Mouse (Mus musculus) midbrain, embryonic 10.5 days (tissue): ENCODE results near the gene Scube1. TPM values are rescaled to one million over a fixed set of nuclear protein-coding genes. Genes with fewer than 3 reads are reported as not detected.
A peak's percentile ranks its signal among the peaks of the same experiment; 100 is the strongest.

ENCODE experiments used
- DNase-seq: peaks from one replicate; pipeline ENCODE4 v3.0.0-alpha.2; 2017; ENCODE audit warnings: low spot score
- H3K27ac ChIP-seq: fragments of 300-500 bp; sonication (generic); replicated peaks from 2 replicates; pipeline ENCODE4 v1.5.1; 2016; ENCODE audit warnings: mild to moderate bottlenecking
- H3K27me3 ChIP-seq: fragments of 300-500 bp; sonication (generic); 2 replicates; pipeline ENCODE4 v1.6.1; 2016; ENCODE audit warnings: low read depth, mild to moderate bottlenecking; ENCODE audit not compliant: poor library complexity, severe bottlenecking
- H3K36me3 ChIP-seq: fragments of 300-500 bp; sonication (generic); 2 replicates; pipeline ENCODE4 v1.6.1; 2016; ENCODE audit warnings: mild to moderate bottlenecking, moderate library complexity
- H3K4me1 ChIP-seq: fragments of 300-500 bp; sonication (generic); 2 replicates; pipeline ENCODE4 v1.6.1; 2016
- H3K4me3 ChIP-seq: fragments of 300-500 bp; sonication (generic); 2 replicates; pipeline ENCODE4 v1.5.1; 2016; ENCODE audit warnings: mild to moderate bottlenecking, moderate library complexity
- H3K9me3 ChIP-seq: fragments of 300-500 bp; sonication (generic); replicated peaks from 2 replicates; pipeline ENCODE4 v1.6.1; 2016; ENCODE audit warnings: mild to moderate bottlenecking
- WGBS: fragments of 180-500 bp; shearing (Covaris S2); methylation state at CpG from one replicate; pipeline ENCODE4 v1.1.7; 2016; 5-methylcytosine and 5-hydroxymethylcytosine counted together
- polyA plus RNA-seq: library from polyadenylated mRNA; unstranded; fragments of >200 nt; fragmentation: Nextera tagmentation; extraction: Ambion mirVana; gene quantifications from 2 replicates; pipeline ENCODE4 v1.2.1, GENCODE M21; 2016

Scube1 gene
- polyA plus RNA-seq, 1 experiment from 2014 or later = 74.8 TPM

GRCm38 (mm10) chr15:83699834-83700592, 24.8 kb downstream of the Scube1 start:
- DNase-seq = peak; percentile 70
- Histone ChIP-seq H3K27me3 (peaks cover 61% of the 10 kb centered on the region), H3K9me3 (peaks cover 13% of the 10 kb centered on the region), H3K36me3 (peaks cover 66% of the 10 kb centered on the region), H3K4me3 (no peak overlapping the region; the same call in 1 of the 2 replicates), H3K4me1 (peaks cover 76% of the 10 kb centered on the region), H3K27ac (peak overlapping the region; percentile 87)
- WGBS = 11% methylated on average over 11 of the region's 11 CpGs

- peak overlapping the region; percentile 36 for H3K4me3 ChIP-seq
- DNase-seq = peak; percentile 67
- H3K27me3 ChIP-seq = peaks cover 54% of the 10 kb centered on the region
- peak overlapping the region; percentile 87 for H3K27ac ChIP-seq
- H3K36me3 ChIP-seq = peaks cover 66% of the 10 kb centered on the region
- peaks cover 69% of the 10 kb centered on the region for H3K4me1 ChIP-seq
- 11% methylated on average over 20 of the region's 20 CpGs for WGBS
- H3K9me3 ChIP-seq = peaks cover 13% of the 10 kb centered on the region
These were observed 25.5 kb downstream of the Scube1 start for GRCm38 (mm10) chr15:83699132-83699833.

- Histone ChIP-seq H3K27ac (peak overlapping the region; percentile 87), H3K4me3 (no peak overlapping the region), H3K9me3 (no peaks in the 10 kb centered on the region), H3K4me1 (peaks cover 78% of the 10 kb centered on the region), H3K36me3 (peaks cover 66% of the 10 kb centered on the region), H3K27me3 (peaks cover 42% of the 10 kb centered on the region)
- WGBS = 78% methylated on average over 14 of the region's 14 CpGs
- DNase-seq = no peak
These were observed 28.0 kb downstream of the Scube1 start for GRCm38 (mm10) chr15:83696681-83697381.

GRCm38 (mm10) chr15:83695159-83695558, 29.7 kb downstream of the Scube1 start:
- WGBS = 93% methylated on average over 11 of the region's 11 CpGs
- Histone ChIP-seq H3K4me1 (peaks cover 68% of the 10 kb centered on the region), H3K36me3 (peaks cover 69% of the 10 kb centered on the region), H3K27me3 (peaks cover 31% of the 10 kb centered on the region), H3K27ac (no peak overlapping the region), H3K4me3 (no peak overlapping the region), H3K9me3 (no peaks in the 10 kb centered on the region)
- no peak for DNase-seq

- Histone ChIP-seq H3K4me3 (no peak overlapping the region), H3K4me1 (peaks cover 41% of the 10 kb centered on the region), H3K27ac (0 out of 2 replicates have a peak overlapping the region, but pooled peaks have one; percentile 38), H3K9me3 (no peaks in the 10 kb centered on the region), H3K36me3 (peaks cover 94% of the 10 kb centered on the region), H3K27me3 (peaks cover 16% of the 10 kb centered on the region; the same call in 1 of the 2 replicates)
- 62% methylated on average over 8 of the region's 8 CpGs for WGBS
- DNase-seq = no peak
These were observed 32.9 kb downstream of the Scube1 start for GRCm38 (mm10) chr15:83691901-83692361.

GRCm38 (mm10) chr15:83689946-83690345, 34.9 kb downstream of the Scube1 start:
- Histone ChIP-seq H3K9me3 (no peaks in the 10 kb centered on the region), H3K27ac (no peak overlapping the region), H3K36me3 (peaks cover 97% of the 10 kb centered on the region), H3K27me3 (peaks cover 8% of the 10 kb centered on the region; the same call in 1 of the 2 replicates), H3K4me3 (no peak overlapping the region), H3K4me1 (peaks cover 35% of the 10 kb centered on the region)
- DNase-seq = no peak
- WGBS = 89% methylated on average over 12 of the region's 12 CpGs

- WGBS = 70% methylated on average over 9 of the region's 9 CpGs
- peaks cover 72% of the 10 kb centered on the region for H3K36me3 ChIP-seq
These were observed 38.2 kb downstream of the Scube1 start for GRCm38 (mm10) chr15:83686601-83687000.

GRCm38 (mm10) chr15:83685950-83686349, 38.9 kb downstream of the Scube1 start:
- H3K36me3 ChIP-seq = peaks cover 67% of the 10 kb centered on the region
- no peak for DNase-seq
- WGBS = 94% methylated on average over 3 of the region's 3 CpGs

More at GRCm38 (mm10) chr15:83686601-83687000, 38.2 kb downstream of the Scube1 start:
- H3K4me3 ChIP-seq = no peak overlapping the region
- H3K27me3 ChIP-seq = peaks cover 15% of the 10 kb centered on the region
- no peak for DNase-seq
- H3K4me1 ChIP-seq = peaks cover 35% of the 10 kb centered on the region
- H3K9me3 ChIP-seq = no peaks in the 10 kb centered on the region
- H3K27ac ChIP-seq = no peak overlapping the region

GRCm38 (mm10) chr15:83683051-83683561, 41.7 kb downstream of the Scube1 start:
- Histone ChIP-seq H3K4me3 (no peak overlapping the region), H3K4me1 (peaks cover 64% of the 10 kb centered on the region), H3K27ac (peak overlapping the region; percentile 55; the same call in 1 of the 2 replicates), H3K9me3 (no peaks in the 10 kb centered on the region), H3K36me3 (peaks cover 39% of the 10 kb centered on the region), H3K27me3 (peaks cover 43% of the 10 kb centered on the region)
- DNase-seq = no peak
- WGBS = 64% methylated on average over 15 of the region's 15 CpGs

More at GRCm38 (mm10) chr15:83685950-83686349, 38.9 kb downstream of the Scube1 start:
- no peak overlapping the region for H3K4me3 ChIP-seq
- H3K27me3 ChIP-seq = peaks cover 22% of the 10 kb centered on the region
- H3K27ac ChIP-seq = no peak overlapping the region
- H3K4me1 ChIP-seq = peaks cover 40% of the 10 kb centered on the region
- no peaks in the 10 kb centered on the region for H3K9me3 ChIP-seq

- H3K4me3 ChIP-seq = no peak overlapping the region
- H3K36me3 ChIP-seq = peaks cover 33% of the 10 kb centered on the region
- H3K9me3 ChIP-seq = no peaks in the 10 kb centered on the region
- 88% methylated on average over 7 of the region's 7 CpGs for WGBS
- 0 out of 2 replicates have a peak overlapping the region, but pooled peaks have one; percentile 17 for H3K27ac ChIP-seq
- H3K4me1 ChIP-seq = peaks cover 67% of the 10 kb centered on the region
- peaks cover 62% of the 10 kb centered on the region for H3K27me3 ChIP-seq
- DNase-seq = no peak
These were observed 44.5 kb downstream of the Scube1 start for GRCm38 (mm10) chr15:83680300-83680699.

- H3K36me3 ChIP-seq = peaks cover 33% of the 10 kb centered on the region
- 75% methylated on average over 5 of the region's 5 CpGs for WGBS
- H3K4me1 ChIP-seq = peaks cover 67% of the 10 kb centered on the region
- peaks cover 62% of the 10 kb centered on the region for H3K27me3 ChIP-seq
- DNase-seq = no peak
- no peaks in the 10 kb centered on the region for H3K9me3 ChIP-seq
- peak overlapping the region; percentile 69; the same call in 1 of the 2 replicates for H3K27ac ChIP-seq
- H3K4me3 ChIP-seq = no peak overlapping the region
These were observed 45.1 kb downstream of the Scube1 start for GRCm38 (mm10) chr15:83679729-83680128.

GRCm38 (mm10) chr15:83678606-83679005, 46.2 kb downstream of the Scube1 start:
- H3K9me3 ChIP-seq = no peaks in the 10 kb centered on the region
- H3K36me3 ChIP-seq = peaks cover 40% of the 10 kb centered on the region
- H3K4me3 ChIP-seq = peak overlapping the region; percentile 27
- H3K27me3 ChIP-seq = peaks cover 61% of the 10 kb centered on the region
- peak overlapping the region; percentile 69 for H3K27ac ChIP-seq
- H3K4me1 ChIP-seq = peaks cover 59% of the 10 kb centered on the region
- peak; percentile 60 for DNase-seq
- 4% methylated on average over 11 of the region's 11 CpGs for WGBS
